Mouse (Mus musculus) layer of hippocampus, adult 9-11 months (tissue): ENCODE data around the gene Arhgef16.
A peak's percentile ranks its signal among the peaks of the same experiment; 100 is the strongest.

ENCODE experiments used
- DNase-seq: peaks from one replicate; pipeline ENCODE4 v3.0.0; 2022

Gene Arhgef16

DNA sequence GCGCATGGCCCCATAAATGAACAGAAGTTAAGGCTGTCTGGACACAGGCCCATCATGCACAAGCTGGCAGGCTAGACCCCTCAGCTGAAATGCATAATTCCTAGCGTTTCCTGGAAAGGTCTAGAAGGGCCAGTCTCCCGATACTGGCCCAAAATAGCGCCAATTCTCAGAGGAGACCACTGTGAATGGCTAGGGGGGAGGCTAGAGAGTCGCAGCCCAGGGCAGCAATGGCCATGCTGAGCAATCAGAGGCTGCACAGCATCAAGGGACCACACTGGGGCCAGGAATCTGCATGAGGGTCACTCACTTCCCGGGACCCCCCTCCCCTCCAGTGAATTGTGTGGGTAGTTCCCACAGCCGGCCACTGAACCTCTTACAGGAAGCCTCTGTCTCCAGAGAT lies 17.8 kb downstream of the Arhgef16 start:
- DNase-seq, result no peak

DNA sequence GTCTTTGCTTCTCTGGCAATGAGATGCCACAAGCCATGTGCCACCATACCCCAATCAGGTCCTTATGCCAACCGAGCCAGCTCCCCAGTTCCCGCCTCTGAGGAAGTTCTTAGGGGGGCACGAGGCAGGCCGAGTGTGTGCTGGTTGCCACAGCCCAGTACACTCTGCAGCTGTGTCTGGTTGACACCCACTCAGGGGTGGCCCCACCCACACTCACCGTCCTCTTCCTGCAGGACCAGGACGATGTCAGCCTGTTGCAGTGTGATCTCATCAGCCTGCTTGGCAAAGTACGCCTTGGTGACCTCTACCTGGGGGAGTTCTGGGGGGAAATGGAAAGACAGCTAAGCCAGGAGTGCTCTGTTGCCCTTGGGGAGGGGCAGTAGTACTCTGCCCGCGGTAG lies 22.0 kb downstream of the Arhgef16 start:
- no peak for DNase-seq

DNA sequence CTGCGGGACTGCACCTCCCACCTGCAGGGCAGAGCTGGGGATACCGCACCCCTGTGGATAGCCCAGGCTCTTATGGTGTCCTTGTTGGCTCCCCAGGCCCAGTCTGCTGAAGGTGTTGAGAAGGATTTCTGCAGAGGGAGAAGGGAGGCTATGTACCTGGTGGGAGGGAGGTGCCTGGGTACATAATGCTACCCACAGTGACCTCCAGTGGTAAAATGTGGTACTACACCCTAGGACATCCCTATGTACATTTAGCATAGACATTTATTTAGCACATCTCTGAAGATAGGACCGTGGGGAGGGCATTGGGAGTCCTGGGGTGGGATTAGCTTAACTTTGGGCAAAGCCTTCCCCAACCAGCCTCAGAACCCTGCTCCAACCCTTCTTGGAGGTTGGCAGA lies 28.5 kb downstream of the Arhgef16 start:
- DNase-seq, result peak; percentile 47

DNA sequence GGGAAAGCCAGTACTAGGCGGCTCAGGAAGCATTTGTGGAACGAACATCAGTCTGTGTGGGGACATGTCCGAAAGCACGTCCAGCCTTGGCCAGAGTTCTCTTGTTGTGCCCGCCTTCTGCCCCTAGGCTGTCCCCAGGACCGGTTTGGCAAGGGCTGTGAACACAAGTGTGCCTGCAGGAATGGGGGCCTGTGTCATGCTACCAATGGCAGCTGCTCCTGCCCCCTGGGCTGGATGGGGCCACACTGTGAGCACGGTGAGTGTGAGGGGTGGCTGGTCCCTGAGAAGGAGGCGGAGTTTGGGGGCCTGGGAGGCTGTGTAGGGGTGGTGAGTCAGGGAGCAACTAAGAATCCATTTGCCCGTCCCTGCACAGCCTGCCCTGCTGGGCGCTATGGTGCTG lies 32.0 kb downstream of the Arhgef16 start:
- no peak for DNase-seq

DNA sequence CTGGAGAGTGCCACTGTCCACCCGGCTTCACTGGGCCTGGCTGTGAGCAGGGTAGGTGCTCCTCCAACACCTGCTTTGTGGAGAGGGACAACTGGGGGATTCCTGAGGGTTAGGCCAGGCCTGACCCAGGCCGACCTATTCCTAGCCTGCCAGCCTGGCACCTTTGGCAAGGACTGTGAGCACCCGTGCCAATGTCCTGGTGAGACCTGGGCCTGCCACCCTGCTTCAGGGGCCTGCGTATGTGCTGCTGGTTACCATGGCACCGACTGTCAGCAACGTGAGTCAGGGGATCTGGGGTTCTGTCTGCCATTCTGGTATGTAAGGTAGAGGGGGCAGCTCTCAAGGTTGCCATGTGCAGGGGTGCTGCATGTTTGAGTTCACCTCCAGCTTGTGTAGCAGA lies 34.0 kb downstream of the Arhgef16 start:
- DNase-seq, result no peak

DNA sequence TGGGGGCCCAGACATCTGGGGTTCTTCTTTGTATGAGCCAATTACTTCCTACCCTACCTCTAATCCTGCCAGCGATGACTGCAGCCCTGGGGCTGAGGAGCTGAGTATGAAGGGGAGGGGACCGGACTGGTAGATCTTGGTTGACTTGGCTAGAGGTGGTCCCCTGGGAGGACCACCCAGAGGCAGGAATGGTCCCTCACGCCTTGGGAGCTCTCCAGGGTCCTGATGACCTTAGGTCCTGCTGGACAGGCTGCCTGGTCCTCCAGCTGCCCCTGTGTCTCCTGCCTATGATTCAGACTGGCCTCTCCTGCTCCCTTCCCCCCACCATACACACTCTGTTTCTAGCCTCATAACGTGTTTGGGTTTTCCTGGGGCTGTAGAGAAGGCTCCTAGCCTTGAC lies 39.4 kb downstream of the Arhgef16 start:
- DNase-seq, result no peak

DNA sequence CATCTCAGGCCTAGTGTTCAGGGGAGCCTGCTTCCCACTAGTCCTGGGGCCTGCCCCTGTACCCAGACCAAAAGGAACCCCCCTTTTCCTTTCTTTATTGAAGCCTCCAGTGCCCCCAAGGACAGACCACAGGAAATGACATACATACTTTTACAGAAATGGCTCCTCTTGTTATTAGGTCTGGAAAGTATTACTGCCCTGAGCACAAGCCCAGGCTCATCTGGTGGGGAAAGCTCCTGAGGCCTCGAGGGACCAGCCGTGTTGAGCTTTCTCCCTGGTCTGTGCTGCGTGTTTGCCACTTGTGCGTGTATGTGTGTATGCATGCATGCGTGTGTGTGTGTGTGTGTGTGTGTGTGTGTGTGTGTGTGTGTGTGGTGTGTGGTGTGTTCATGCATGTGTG lies 40.7 kb downstream of the Arhgef16 start:
- no peak for DNase-seq

DNA sequence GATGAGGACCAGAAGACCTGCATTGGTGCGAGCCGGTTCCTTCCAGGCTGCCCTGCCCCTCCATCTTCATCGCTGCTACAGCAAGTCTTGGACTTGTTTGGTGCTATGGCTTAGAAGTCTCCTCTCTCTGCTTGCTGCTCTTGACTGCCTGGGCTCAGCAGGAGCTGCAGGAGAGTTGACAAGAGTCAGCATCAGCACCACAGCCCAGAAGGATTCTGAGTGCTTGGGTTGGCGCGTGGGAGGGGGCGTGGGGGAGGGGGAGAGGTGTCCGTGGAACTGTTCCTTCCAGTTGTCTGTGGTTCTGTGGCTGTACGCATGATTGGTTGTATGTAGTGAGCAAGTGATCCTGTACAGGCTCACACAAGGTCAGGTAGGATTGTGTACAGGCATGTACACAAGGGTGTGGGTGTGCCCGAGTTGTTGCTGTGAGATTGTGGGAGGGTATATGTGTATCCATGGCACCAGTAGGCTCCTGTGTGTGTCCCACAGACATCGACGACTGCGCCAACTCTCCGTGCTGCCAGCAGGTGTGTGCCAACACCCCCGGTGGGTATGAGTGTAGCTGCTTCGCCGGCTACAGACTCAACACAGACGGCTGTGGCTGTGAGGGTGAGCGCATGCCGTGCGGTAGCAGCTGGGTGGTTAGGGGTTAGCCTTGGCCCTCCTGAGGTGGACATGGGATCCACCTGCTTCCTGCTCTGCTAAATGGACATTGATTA lies 48.8 kb downstream of the Arhgef16 start:
- DNase-seq, result peak; percentile 82

DNA sequence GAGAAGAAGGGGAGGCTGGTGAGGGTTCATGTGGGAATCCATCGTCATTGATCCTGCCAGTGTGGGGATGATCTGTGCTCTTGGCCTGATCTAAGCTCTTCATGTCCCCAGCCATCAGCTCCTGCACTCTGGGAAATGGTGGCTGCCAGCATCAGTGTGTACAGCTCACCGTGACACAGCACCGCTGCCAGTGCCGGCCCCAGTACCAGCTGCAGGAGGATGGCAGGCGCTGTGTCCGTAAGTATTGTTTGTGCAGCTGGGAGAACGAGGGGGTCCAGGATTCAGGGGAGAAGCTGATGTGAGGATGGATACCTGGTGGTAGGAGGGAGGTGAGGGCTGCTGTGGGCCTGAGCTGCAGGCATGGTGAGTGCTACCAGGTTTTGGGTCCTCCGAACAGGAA lies 52.2 kb downstream of the Arhgef16 start:
- no peak for DNase-seq

DNA sequence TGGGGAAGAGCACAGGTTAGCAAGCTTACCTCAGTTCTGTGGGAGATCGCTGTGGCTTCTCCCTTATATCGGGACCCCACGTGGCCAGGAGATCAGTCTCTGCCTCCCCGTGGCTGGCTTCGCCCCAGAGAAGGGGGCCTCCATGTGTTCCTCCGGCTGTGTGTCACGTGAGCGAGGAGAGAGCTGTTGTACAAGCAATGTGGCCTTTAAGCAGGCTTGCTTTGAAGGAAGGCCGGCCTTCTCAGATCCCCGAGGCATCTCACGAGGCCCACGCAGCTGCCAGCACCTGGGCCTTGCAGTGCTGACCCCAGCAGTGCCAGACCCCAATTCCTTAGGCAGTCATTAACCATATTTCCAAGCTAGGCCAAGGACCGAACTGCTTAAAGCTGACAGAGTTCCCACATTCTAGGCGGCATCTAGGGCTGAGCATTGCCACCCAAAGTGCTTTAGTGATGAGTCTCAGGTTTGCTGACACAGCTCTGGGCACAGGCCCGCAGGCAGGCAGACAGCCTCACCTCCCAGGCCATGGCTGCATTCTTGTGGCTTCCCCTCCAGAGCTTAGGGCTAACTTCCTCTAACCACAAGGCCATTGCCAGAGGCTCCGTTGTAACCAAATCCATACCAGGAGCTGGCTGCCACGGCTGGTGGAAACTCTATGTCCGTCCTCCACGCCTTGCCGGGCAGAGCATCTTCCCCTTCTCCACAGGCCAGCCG lies 53.2 kb downstream of the Arhgef16 start:
- DNase-seq, result no peak

DNA sequence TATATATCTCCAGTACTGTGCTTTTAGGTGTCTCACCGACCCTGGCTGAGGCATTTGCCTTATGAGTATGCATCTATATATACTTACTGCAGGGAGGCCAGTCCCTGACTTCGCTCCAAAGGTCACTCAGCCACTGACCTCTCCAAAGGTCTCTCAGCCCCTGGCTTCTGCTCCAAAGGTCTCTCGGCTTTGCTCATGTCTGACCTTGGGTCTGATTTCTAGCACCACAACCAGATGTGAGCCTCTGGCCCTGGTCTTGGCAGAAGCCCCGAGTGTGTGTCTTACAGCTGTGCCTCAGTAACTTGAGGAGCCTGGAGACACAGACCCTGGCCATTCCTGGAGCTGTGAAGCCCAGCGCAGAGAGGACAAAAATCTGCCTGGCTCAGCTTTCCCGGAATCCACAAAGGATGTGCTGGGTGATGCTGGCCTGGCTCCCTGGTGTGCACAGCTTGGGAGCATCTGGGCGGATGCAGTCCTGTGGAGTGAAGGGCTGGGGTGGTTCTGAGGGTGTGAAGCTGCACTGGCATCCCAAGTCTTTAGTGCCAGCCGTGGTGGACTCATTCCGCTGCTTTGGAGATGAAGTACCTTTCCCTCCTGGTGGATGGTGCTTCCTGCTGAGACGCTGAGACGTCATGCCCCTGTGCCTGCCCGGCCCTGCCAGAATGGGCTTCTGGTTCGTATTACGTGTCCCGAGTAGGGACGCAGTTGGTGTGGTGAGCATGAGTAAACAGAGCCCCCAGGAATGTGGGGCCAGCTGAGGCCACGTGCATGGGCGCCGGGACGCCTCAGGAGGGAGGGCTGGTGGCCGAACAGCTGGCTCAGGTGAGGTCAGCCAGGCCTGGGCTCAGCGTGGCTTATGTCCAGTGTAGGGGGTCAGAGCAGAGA lies 54.0 kb downstream of the Arhgef16 start:
- no peak for DNase-seq

DNA sequence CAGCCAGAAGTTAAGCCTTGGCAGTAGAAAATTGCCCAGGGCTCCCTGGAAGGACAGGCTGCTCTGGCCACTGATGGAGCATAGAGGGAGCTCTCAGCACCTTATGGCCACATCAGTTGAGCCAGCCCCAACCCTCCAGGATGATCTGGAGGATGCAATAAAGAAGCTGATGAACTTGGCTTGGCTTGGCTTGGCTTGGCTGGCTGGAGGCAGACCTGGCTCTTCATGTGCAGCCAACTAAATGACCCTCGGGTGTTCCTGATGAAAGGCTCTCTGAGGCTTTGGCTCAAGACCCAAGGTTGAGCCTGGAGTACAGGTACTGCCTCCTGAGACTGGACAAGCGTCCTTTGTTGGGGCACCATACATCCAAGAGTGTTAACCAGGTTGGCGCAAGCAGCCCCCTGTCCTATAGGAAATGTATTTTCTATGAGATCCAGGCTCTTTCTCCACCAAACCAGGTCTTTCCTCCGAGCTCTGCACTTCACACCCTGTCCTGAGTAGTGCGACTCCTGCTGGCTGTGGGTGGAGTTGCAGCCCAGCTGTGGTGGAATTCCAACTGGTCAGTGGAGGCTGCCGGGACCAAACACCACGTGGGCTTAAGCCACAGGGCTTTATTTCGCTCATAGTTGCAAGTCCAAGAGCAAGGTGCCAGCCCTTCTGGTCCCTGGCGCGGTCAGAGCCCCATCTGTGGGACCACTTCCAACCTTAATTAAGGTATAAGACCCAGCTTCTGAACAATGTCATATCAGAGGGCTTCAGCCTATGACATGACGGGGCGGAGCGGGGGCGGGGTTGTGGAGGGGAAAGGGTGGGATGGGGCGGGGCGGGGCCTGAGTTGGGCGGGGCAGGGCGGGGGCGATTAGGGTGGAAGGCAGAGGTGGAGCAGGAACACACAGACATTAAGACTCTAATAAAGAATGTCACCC lies 55.1 kb downstream of the Arhgef16 start:
- peak; percentile 29 for DNase-seq

DNA sequence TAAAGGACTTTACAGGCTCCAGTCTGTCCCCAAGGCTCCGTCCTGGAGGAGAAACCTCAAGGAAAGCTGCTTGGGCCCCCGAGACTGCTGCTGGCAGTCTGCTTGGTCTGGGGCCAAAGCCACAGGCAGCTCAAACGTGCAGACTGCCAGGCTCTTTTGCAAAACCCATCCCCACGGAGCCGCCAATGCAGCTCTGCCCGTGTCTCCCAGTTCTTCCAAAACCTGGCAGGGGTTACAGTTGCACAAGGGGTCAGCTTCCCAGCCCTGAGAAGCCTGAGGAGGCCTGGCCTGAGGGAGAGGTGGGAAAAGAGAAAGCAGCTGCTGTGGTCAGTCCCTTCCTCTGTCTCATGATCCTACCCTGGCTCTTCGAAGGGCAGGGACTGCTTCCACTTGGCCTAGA lies 56.1 kb downstream of the Arhgef16 start:
- no peak for DNase-seq

DNA sequence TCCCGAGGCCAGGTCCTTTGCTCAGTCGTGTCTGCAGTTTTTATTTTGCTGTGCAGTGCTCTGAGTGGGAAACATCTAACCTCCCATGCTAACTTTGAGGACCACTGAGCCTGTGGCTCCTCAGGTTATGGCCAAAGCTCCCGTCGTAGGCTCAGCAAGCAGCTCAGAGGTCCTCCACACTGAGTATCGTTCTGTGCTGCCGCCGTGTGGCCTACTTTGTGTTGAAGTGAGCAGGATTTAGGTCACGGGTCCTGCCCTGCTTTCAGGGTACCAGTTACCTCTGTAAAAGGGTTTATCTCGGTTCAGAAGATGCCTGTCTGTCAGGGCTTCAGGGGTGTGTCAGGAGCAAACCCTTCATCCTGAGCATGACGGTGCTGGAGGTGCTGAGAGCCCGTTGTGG lies 60.9 kb downstream of the Arhgef16 start:
- no peak for DNase-seq

DNA sequence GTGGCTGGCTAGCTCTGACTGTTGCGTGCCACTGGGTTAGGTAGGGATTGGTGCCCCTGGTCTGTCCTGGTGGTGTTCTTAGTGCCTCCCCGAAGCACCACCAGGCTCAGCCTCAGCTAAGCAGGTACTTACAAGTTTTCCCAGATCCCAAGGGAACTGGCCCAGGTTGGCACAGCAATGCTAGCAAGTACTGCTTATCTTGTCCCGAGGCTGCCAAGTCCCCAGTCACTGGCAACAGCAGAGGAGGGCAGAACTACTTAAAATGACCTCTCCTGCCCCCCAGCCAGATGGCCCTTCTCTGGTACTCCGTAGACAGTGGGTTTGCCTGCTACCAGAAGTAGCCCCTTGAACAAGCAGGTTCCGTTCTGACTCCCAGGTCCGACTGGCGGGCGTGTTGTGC lies 62.3 kb downstream of the Arhgef16 start:
- no peak for DNase-seq

DNA sequence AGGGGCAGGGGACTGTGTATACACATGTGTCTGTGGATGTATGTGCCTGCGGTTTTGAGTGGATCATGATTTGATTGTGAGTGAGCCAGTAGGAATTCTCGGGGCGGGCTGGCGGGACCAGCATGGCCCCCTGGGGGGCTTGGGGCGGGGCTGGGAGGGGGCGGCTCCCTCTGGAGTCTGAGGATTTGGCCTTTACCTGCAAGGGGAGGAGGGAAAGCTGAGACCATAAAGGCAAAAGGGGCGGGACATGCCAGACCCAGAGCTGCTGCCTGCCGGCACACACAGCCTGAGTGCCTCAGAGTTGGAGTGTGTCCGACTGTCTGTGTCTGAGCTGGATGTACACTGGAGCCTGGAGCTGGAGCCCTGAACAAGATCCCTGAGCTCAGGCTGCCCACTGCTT lies 64.2 kb downstream of the Arhgef16 start:
- DNase-seq, result no peak

DNA sequence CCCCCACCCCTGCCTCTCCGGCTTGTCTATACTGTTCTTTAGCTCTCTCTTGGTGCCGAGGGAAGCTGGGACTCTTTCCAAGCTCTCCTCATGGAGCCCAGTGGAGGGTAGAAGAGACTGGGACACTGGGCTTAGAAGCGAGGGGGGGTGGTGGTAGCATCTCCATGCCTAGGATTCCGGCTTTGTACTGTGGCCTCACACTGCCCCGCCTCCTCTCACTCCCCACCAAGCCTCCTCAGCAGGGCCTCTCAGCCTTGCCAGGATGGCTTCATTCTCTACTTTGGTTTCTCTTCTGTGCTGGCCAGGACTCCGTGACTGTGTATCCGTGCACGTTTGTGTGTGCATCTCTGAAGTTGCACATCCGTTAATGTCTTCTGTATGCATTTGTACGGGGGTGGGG lies 64.6 kb downstream of the Arhgef16 start:
- no peak for DNase-seq

DNA sequence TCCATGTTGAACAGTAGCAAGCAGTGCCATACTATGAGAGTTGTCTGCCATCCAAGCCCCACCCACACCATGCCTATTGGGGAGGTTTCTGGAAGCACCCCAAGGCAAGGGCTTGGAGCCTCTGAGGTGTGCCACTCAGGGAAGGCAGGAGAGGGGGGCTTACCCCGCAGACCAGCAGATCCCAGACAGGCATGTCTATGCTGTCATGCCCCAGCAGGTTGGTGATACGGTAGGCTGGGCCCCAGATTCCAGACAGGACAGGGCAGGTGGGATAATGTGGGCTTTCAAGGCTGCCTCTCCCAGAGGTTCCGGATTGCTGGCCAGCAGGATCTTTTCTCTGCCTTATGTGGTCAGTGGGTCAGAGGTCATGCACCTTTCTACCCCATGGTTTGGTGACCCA lies 65.5 kb downstream of the Arhgef16 start:
- DNase-seq, result no peak

DNA sequence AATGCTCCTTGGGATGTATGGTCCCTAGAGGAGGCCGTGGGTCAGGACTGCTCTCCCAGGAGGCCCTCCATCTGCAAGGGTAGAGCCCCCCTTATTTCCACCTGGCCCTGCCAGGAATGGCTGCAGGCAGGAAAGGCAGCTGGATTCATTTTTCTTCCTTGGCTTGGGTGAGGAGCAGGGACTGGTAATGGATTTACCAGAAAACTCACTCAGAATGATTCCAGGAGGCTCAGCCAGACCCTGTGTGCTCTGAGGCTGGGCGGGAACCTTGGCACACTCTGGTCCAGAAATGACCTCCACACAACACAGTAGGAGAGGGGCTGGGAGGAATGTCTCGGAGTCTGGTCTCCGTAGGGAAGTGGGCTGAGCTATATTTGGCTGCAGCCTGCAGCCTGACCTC lies 69.2 kb downstream of the Arhgef16 start:
- no peak for DNase-seq

DNA sequence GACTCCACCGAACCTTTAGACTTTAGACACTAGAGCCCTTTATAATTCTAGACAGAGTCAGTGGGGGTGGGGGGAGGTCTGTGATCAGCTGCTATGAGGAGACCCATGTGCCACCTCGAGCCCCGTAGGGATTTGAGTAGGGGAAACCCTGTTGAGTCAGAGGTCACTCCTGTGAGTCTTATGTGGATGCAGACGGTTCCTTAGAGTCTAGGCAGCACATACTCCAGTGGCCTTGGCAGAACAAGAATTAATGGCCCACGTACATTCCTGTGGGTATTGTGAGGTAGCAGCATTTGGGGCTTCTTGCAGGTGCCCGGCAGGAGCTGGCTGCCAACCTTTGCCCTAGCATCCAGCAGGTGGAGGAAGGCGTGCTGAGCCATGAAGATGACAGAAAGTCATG lies 70.1 kb downstream of the Arhgef16 start:
- DNase-seq, result no peak

DNA sequence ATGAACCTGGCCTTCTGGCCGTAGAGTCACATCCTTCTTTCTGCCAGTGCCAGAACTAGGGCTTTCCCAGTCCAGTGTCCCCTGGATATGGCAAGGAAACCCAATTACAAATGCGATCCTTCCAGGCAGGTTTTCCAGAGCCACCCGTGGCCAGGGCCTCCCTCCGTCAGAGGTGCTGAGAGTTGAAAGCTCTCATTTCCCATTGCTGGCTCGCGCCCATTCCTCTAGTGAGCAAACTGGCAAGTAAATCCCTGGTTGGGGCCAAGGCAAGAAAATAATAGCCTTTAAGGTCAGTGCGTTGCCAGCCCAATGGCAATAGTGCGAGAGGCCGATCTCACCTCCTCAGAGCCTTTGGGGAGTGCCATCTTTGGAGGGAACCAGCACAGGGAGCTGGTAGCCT lies 71.9 kb downstream of the Arhgef16 start:
- no peak for DNase-seq
